9 mouse cellular contexts compared by ENCODE assay signal in the genomic region with DNA sequence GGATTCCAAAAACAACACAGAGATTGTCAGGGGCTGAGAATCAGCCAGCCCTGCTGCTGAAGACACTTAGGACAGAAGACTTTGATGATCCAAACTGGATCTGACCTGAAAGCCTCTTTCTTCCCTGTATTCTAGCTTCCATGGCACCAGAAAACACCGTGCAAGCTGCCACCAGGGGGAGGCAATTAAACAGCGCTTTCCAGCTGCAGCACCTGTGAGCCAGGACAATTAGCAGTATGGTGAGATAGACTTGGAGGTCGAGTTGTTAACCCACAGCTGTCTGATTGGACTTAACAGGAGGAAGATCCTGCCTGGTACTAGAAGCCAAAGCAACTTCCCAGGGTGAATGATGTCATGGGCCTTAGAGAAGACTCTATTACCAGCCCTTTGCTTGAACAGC. TPM values are rescaled to one million over a fixed set of nuclear protein-coding genes. Genes with fewer than 3 reads are reported as not detected.
A peak's percentile ranks its signal among the peaks of the same experiment; 100 is the strongest.
DNase-seq lines count a peak whose midpoint lies in the region; ATAC-seq and TF ChIP-seq lines count a peak whose summit lies in the region.
"Had no signal": no experiment of that assay in that cellular context is flagged by ENCODE, and none has a peak within 500 bp of the region (broad histone marks: within the 10 kb centered on the region; RNA-seq: fewer than 3 reads in every experiment).

No protein-coding gene starts in this region.

- no peak overlapping the region for H3K4me3 ChIP-seq in hindbrain, embryonic 14.5 days (replicated peaks; ENCODE audit: low read length)
- H3K4me3 ChIP-seq in hindbrain, embryonic 12.5 days, result no peak overlapping the region
- H3K4me3 ChIP-seq in stomach, postnatal 0 days (ENCODE audit: low read depth, low read length), result no peak overlapping the region
- H3K4me3 ChIP-seq: limb, embryonic 12.5 days had no signal

- 13% methylated on average over 3 of the region's 3 CpGs for WGBS in hindbrain, embryonic 14.5 days
- 12% methylated on average over 3 of the region's 3 CpGs for WGBS in hindbrain, embryonic 12.5 days
- 10% methylated on average over 3 of the region's 3 CpGs for WGBS in stomach, postnatal 0 days

- TF ChIP-seq EP300 in stomach, postnatal 0 days (optimal IDR thresholded peaks at IDR 0.05), result no peak

- TF ChIP-seq CTCF in stomach, postnatal 0 days (IDR thresholded peaks at IDR 0.05; ENCODE audit: low read depth), result peak; percentile 83

- no peak overlapping the region for H3K27ac ChIP-seq in hindbrain, embryonic 14.5 days
- H3K27ac ChIP-seq in hindbrain, embryonic 12.5 days, result no peak overlapping the region
- H3K27ac ChIP-seq in stomach, postnatal 0 days (replicated peaks), result no peak overlapping the region
- H3K27ac ChIP-seq: limb, embryonic 12.5 days had no signal

- H3K9ac ChIP-seq in hindbrain, embryonic 14.5 days, result no peak overlapping the region
- no peak overlapping the region for H3K9ac ChIP-seq in hindbrain, embryonic 12.5 days
- H3K9ac ChIP-seq in stomach, postnatal 0 days (ENCODE audit: low read length), result no peak overlapping the region
- H3K9ac ChIP-seq: limb, embryonic 12.5 days had no signal

- no peaks in the 10 kb centered on the region for H3K9me3 ChIP-seq in hindbrain, embryonic 14.5 days (ENCODE audit: control insufficient read depth, low read length)
- no peaks in the 10 kb centered on the region for H3K9me3 ChIP-seq in hindbrain, embryonic 12.5 days (replicated peaks)
- no peaks in the 10 kb centered on the region for H3K9me3 ChIP-seq in stomach, postnatal 0 days (ENCODE audit: control insufficient read depth, low read length)
- H3K9me3 ChIP-seq: limb, embryonic 12.5 days had no signal

- ATAC-seq in hindbrain, embryonic 14.5 days (ENCODE audit: low FRiP score), result no peak
- no peak for ATAC-seq in hindbrain, embryonic 12.5 days (ENCODE audit: low FRiP score)
- ATAC-seq in stomach, postnatal 0 days (ENCODE audit: low FRiP score, low TSS enrichment), result no peak

- no peak overlapping the region for H3K4me2 ChIP-seq in hindbrain, embryonic 14.5 days (replicated peaks)
- H3K4me2 ChIP-seq in hindbrain, embryonic 12.5 days (replicated peaks), result no peak overlapping the region
- no peak overlapping the region for H3K4me2 ChIP-seq in stomach, postnatal 0 days (replicated peaks; ENCODE audit: low read depth)
- H3K4me2 ChIP-seq: limb, embryonic 12.5 days had no signal

- peak; percentile 59 for DNase-seq in hindbrain, embryonic 14.5 days (ENCODE audit: low spot score)
- DNase-seq in B cell, adult 2 months, result peak; percentile 37 to 41
- peak; percentile 79 for DNase-seq in ZHBTc4 (ENCODE audit: low read depth, low spot score)
- DNase-seq in kidney, postnatal 10 days, result peak; percentile 84
- peak; percentile 69 for DNase-seq in stomach, postnatal 0 days (ENCODE audit: low spot score)
- no peak for DNase-seq in urinary bladder, postnatal 25 days (ENCODE audit: low spot score)
- DNase-seq in layer of hippocampus, adult 11-12 months (ENCODE audit: low spot score), result no peak

- peaks cover 6% of the 10 kb centered on the region; the same call in 1 of the 2 replicates for H3K27me3 ChIP-seq in hindbrain, embryonic 14.5 days (ENCODE audit: control insufficient read depth, insufficient read depth, low read length)
- H3K27me3 ChIP-seq in hindbrain, embryonic 12.5 days, result peaks cover 23% of the 10 kb centered on the region
- H3K27me3 ChIP-seq in stomach, postnatal 0 days (ENCODE audit: control insufficient read depth, insufficient read depth, low read length), result no peaks in the 10 kb centered on the region

- no peaks in the 10 kb centered on the region for H3K36me3 ChIP-seq in hindbrain, embryonic 14.5 days (replicated peaks; ENCODE audit: control insufficient read depth, insufficient read depth)
- no peaks in the 10 kb centered on the region for H3K36me3 ChIP-seq in hindbrain, embryonic 12.5 days
- H3K36me3 ChIP-seq in stomach, postnatal 0 days (ENCODE audit: control insufficient read depth, insufficient read depth, low read length), result no peaks in the 10 kb centered on the region
- H3K36me3 ChIP-seq: limb, embryonic 12.5 days had no signal

- no peaks in the 10 kb centered on the region for H3K4me1 ChIP-seq in hindbrain, embryonic 14.5 days (replicated peaks; ENCODE audit: control insufficient read depth, insufficient read depth, low read length)
- H3K4me1 ChIP-seq in hindbrain, embryonic 12.5 days, result peaks cover 6% of the 10 kb centered on the region; the same call in 1 of the 2 replicates
- no peaks in the 10 kb centered on the region; the same call in 1 of the 2 replicates for H3K4me1 ChIP-seq in stomach, postnatal 0 days (replicated peaks; ENCODE audit: control insufficient read depth, insufficient read depth)

RNA-seq across cellular contexts. Expression of gene Rab20, which starts 9.4 kb away (rescaled TPM):
- 1.4 TPM in 2 replicates for polyA plus RNA-seq in hindbrain, embryonic 14.5 days (2014; fragmentation: Nextera tagmentation; extraction: Ambion mirVana)
- polyA plus RNA-seq in hindbrain, embryonic 12.5 days (2016; fragmentation: Nextera tagmentation; extraction: Ambion mirVana), result 0.79 and 1.6 TPM in 2 replicates
- polyA plus RNA-seq in stomach, postnatal 0 days (2015; fragmentation: Nextera tagmentation; extraction: Ambion mirVana), result 9.6 and 9.9 TPM in 2 replicates

RNA-seq across cellular contexts. Expression of gene Naxd, which starts 28.2 kb away (rescaled TPM):
- 130 and 145 TPM in 2 replicates for polyA plus RNA-seq in hindbrain, embryonic 14.5 days (2014; fragmentation: Nextera tagmentation; extraction: Ambion mirVana)
- 109 and 121 TPM in 2 replicates for polyA plus RNA-seq in hindbrain, embryonic 12.5 days (2016; fragmentation: Nextera tagmentation; extraction: Ambion mirVana)
- 79.1 and 84.8 TPM in 2 replicates for polyA plus RNA-seq in stomach, postnatal 0 days (2015; fragmentation: Nextera tagmentation; extraction: Ambion mirVana)

Comparison
In these comparisons a context has a peak if more than half of its experiments do, and no peak if none do; other contexts are left out.
1. DNase-seq: peak in hindbrain, embryonic 14.5 days (single experiment), B cell, adult 2 months (2 of 2), ZHBTc4 (single experiment), kidney, postnatal 10 days (single experiment) and stomach, postnatal 0 days (single experiment); none in urinary bladder, postnatal 25 days (single experiment) and layer of hippocampus, adult 11-12 months (single experiment).